Mouse (Mus musculus): ENCODE measurements around the gene Arsa. TPM values are rescaled to one million over a fixed set of nuclear protein-coding genes. Genes with fewer than 3 reads are reported as not detected.
A peak's percentile ranks its signal among the peaks of the same experiment; 100 is the strongest.

Gene Arsa
- polyA plus RNA-seq (2015; fragmentation: Nextera tagmentation; extraction: Ambion mirVana): 32.0 and 36.2 TPM in 2 replicates

GRCm38 (mm10) chr15:89477091-89477491 lies at the start of gene Arsa:
Arsa (minus strand) TSS chr15:89477425.
- no peaks in the 10 kb centered on the region for H3K27me3 ChIP-seq (replicated peaks; ENCODE audit: control insufficient read depth, insufficient read depth, low read length)
- H3K36me3 ChIP-seq (ENCODE audit: control insufficient read depth, insufficient read depth): peaks cover 6% of the 10 kb centered on the region; the same call in 1 of the 2 replicates
- peak within 1 kb of the TSS; percentile 92 for H3K4me2 ChIP-seq (replicated peaks; ENCODE audit: low read depth)
- ATAC-seq: no peak
- 0 out of 2 replicates have a peak, but pooled peaks cover 3% of the 10 kb centered on the region for H3K4me1 ChIP-seq (replicated peaks; ENCODE audit: control insufficient read depth, insufficient read depth, low read length)
- WGBS: 44% methylated on average over 9 of the region's 9 CpGs
- H3K4me3 ChIP-seq (ENCODE audit: low read depth, low read length): peak within 1 kb of the TSS; percentile 49
- H3K9me3 ChIP-seq (ENCODE audit: control insufficient read depth): no peaks in the 10 kb centered on the region
- peak within 1 kb of the TSS; percentile 54 for H3K9ac ChIP-seq (ENCODE audit: low read depth, low read length)
- peak within 1 kb of the TSS; percentile 71 for H3K27ac ChIP-seq (ENCODE audit: low read depth, low read length)
- TF ChIP-seq CTCF (IDR thresholded peaks at IDR 0.05; ENCODE audit: low read depth): no peak

- no peaks in the 10 kb centered on the region for H3K9me3 ChIP-seq (ENCODE audit: control insufficient read depth)
- no peak overlapping the region for H3K4me2 ChIP-seq (replicated peaks; ENCODE audit: low read depth)
- H3K4me3 ChIP-seq (ENCODE audit: low read depth, low read length): no peak overlapping the region
- no peaks in the 10 kb centered on the region for H3K36me3 ChIP-seq (ENCODE audit: control insufficient read depth, insufficient read depth)
- no peak overlapping the region for H3K27ac ChIP-seq (ENCODE audit: low read depth, low read length)
- no peak for TF ChIP-seq CTCF (IDR thresholded peaks at IDR 0.05; ENCODE audit: low read depth)
- WGBS: 90% methylated on average over 19 of the region's 19 CpGs
- no peak overlapping the region for H3K9ac ChIP-seq (ENCODE audit: low read depth, low read length)
- ATAC-seq: no peak
- H3K4me1 ChIP-seq (replicated peaks; ENCODE audit: control insufficient read depth, insufficient read depth, low read length): no peaks in the 10 kb centered on the region
- H3K27me3 ChIP-seq (replicated peaks; ENCODE audit: control insufficient read depth, insufficient read depth, low read length): peaks cover 29% of the 10 kb centered on the region
These were observed 49.6 kb upstream of the Arsa start for GRCm38 (mm10) chr15:89526776-89527325.

GRCm38 (mm10) chr15:89525896-89526295 lies 48.7 kb upstream of the Arsa start:
- WGBS: 68% methylated on average over 7 of the region's 7 CpGs
- Histone ChIP-seq H3K36me3 (ENCODE audit: control insufficient read depth, insufficient read depth) (no peaks in the 10 kb centered on the region), H3K4me2 (replicated peaks; ENCODE audit: low read depth) (no peak overlapping the region), H3K27me3 (replicated peaks; ENCODE audit: control insufficient read depth, insufficient read depth, low read length) (peaks cover 29% of the 10 kb centered on the region), H3K4me3 (ENCODE audit: low read depth, low read length) (no peak overlapping the region), H3K4me1 (replicated peaks; ENCODE audit: control insufficient read depth, insufficient read depth, low read length) (no peaks in the 10 kb centered on the region), H3K9me3 (ENCODE audit: control insufficient read depth) (no peaks in the 10 kb centered on the region), H3K27ac (ENCODE audit: low read depth, low read length) (no peak overlapping the region), H3K9ac (ENCODE audit: low read depth, low read length) (no peak overlapping the region)
- no peak for ATAC-seq
- no peak for TF ChIP-seq CTCF (IDR thresholded peaks at IDR 0.05; ENCODE audit: low read depth)

- H3K27me3 ChIP-seq (replicated peaks; ENCODE audit: control insufficient read depth, insufficient read depth, low read length): peaks cover 29% of the 10 kb centered on the region
- TF ChIP-seq CTCF (IDR thresholded peaks at IDR 0.05; ENCODE audit: low read depth): no peak
- no peaks in the 10 kb centered on the region for H3K36me3 ChIP-seq (ENCODE audit: control insufficient read depth, insufficient read depth)
- no peaks in the 10 kb centered on the region for H3K9me3 ChIP-seq (ENCODE audit: control insufficient read depth)
- 95% methylated on average over 8 of the region's 8 CpGs for WGBS
- H3K27ac ChIP-seq (ENCODE audit: low read depth, low read length): no peak overlapping the region
- ATAC-seq: no peak
- no peak overlapping the region for H3K4me3 ChIP-seq (ENCODE audit: low read depth, low read length)
- no peak overlapping the region for H3K9ac ChIP-seq (ENCODE audit: low read depth, low read length)
- no peaks in the 10 kb centered on the region for H3K4me1 ChIP-seq (replicated peaks; ENCODE audit: control insufficient read depth, insufficient read depth, low read length)
- H3K4me2 ChIP-seq (replicated peaks; ENCODE audit: low read depth): no peak overlapping the region
These were observed 48.2 kb upstream of the Arsa start for GRCm38 (mm10) chr15:89525464-89525863.

- Histone ChIP-seq H3K9me3 (ENCODE audit: control insufficient read depth) (no peaks in the 10 kb centered on the region), H3K4me1 (replicated peaks; ENCODE audit: control insufficient read depth, insufficient read depth, low read length) (no peaks in the 10 kb centered on the region), H3K4me3 (ENCODE audit: low read depth, low read length) (no peak overlapping the region), H3K27me3 (replicated peaks; ENCODE audit: control insufficient read depth, insufficient read depth, low read length) (peaks cover 29% of the 10 kb centered on the region), H3K36me3 (ENCODE audit: control insufficient read depth, insufficient read depth) (no peaks in the 10 kb centered on the region), H3K9ac (ENCODE audit: low read depth, low read length) (no peak overlapping the region), H3K4me2 (replicated peaks; ENCODE audit: low read depth) (peak overlapping the region; percentile 77; the same call in 1 of the 2 replicates), H3K27ac (ENCODE audit: low read depth, low read length) (no peak overlapping the region)
- WGBS: 76% methylated on average over 8 of the region's 8 CpGs
- no peak for ATAC-seq
- no peak for TF ChIP-seq CTCF (IDR thresholded peaks at IDR 0.05; ENCODE audit: low read depth)
These were observed 47.6 kb upstream of the Arsa start for GRCm38 (mm10) chr15:89524611-89525415.

GRCm38 (mm10) chr15:89524001-89524571 lies 46.9 kb upstream of the Arsa start:
- H3K4me3 ChIP-seq (ENCODE audit: low read depth, low read length): peak overlapping the region; percentile 46
- H3K4me1 ChIP-seq (replicated peaks; ENCODE audit: control insufficient read depth, insufficient read depth, low read length): no peaks in the 10 kb centered on the region
- H3K27me3 ChIP-seq (replicated peaks; ENCODE audit: control insufficient read depth, insufficient read depth, low read length): peaks cover 29% of the 10 kb centered on the region
- no peaks in the 10 kb centered on the region for H3K9me3 ChIP-seq (ENCODE audit: control insufficient read depth)
- no peaks in the 10 kb centered on the region for H3K36me3 ChIP-seq (ENCODE audit: control insufficient read depth, insufficient read depth)
- no peak overlapping the region for H3K27ac ChIP-seq (ENCODE audit: low read depth, low read length)
- ATAC-seq: no peak
- WGBS: 12% methylated on average over 41 of the region's 52 CpGs
- H3K4me2 ChIP-seq (replicated peaks; ENCODE audit: low read depth): peak overlapping the region; percentile 77
- no peak for TF ChIP-seq CTCF (IDR thresholded peaks at IDR 0.05; ENCODE audit: low read depth)
- no peak overlapping the region for H3K9ac ChIP-seq (ENCODE audit: low read depth, low read length)

All from intestine, postnatal 0 days (tissue).